Mouse (Mus musculus) spleen, adult 2 months (tissue): Measurements from ENCODE around the gene Car15.

ENCODE experiments used
- CTCF ChIP-seq: fragments of 200-500 bp; IDR thresholded peaks from 2 replicates; pipeline ENCODE4 v1.5.1; 2011; ENCODE audit warnings: mild to moderate bottlenecking, inconsistent platforms; ENCODE audit not compliant: insufficient read depth, insufficient read length, insufficient replicate concordance; ENCODE audit errors: extremely low read depth
- POLR2A ChIP-seq: fragments of 200-500 bp; IDR thresholded peaks from 2 replicates; pipeline ENCODE4 v1.6.1; 2011; ENCODE audit warnings: low read depth, low read length, inconsistent platforms

DNA sequence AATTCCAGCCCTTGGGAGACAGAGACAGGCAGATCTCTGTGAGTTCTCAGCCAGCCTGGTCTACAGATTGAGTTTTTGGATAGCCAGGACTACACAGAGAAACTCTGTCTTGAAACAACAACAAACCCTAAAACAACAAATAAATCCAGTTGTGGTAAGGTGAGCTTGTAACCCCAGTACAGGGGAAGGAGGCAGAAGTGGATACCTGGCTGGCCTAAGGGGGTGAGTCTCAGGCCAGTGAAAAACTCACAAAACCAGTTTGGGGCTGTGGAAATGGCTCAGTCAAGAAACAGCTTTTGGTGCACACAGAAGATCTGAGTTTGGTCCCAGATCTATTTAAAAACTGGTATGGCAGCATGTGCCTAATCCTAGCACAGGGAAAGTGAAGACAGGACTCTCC is 44.0 kb upstream of the Car15 start:
- TF ChIP-seq POLR2A: no peak
- no peak for TF ChIP-seq CTCF
